21 mouse cellular contexts compared by ENCODE assay signal in the genomic region with DNA sequence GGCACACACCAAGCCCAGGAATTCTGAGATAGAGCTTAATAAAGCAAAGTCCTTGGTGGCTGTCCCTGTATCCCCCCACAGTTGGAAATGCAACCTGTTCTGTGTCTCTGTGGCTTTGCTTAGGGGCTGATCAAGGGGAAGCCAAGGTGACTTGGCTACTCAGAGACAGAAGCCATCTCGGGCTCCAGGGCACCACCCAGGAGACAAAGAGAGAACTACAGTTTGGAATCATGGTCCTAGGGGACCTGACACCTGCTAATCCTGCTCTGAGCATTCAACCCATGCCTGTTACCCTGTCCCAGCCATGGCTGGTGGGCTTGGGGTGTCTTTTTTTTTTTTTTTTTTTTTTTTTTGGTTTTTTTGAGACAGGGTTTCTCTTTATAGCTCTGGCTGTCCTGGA. TPM values are rescaled to one million over a fixed set of nuclear protein-coding genes. Genes with fewer than 3 reads are reported as not detected.
A peak's percentile ranks its signal among the peaks of the same experiment; 100 is the strongest.
DNase-seq lines count a peak whose midpoint lies in the region; ATAC-seq and TF ChIP-seq lines count a peak whose summit lies in the region.
"Had no signal": no experiment of that assay in that cellular context is flagged by ENCODE, and none has a peak within 500 bp of the region (broad histone marks: within the 10 kb centered on the region; RNA-seq: fewer than 3 reads in every experiment).

No protein-coding gene starts in this region.

- 50% methylated on average over 1 of the region's 1 CpGs for WGBS in midbrain, embryonic 11.5 days

- peak; percentile 24 for DNase-seq in retina, postnatal 1 day
- no peak for DNase-seq in retina, embryonic 14.5 days (ENCODE audit: low spot score)
- peak; percentile 27 for DNase-seq in R1 (ENCODE audit: low read depth, low spot score)
- peak; percentile 35 for DNase-seq in thymus, postnatal 14 days
- DNase-seq in midbrain, embryonic 11.5 days (ENCODE audit: low spot score, missing footprints): no peak
- DNase-seq in lung, postnatal 4 days: no peak
- DNase-seq: adrenal gland, postnatal 25 days; cerebellum, adult 8-10 months; cerebellum, postnatal 25 days; forebrain, postnatal 0 days; gastrocnemius, postnatal 14 days; heart, adult 2 months had no signal

- H3K9me3 ChIP-seq in E14TG2a.4 (ENCODE audit: low read length): no peaks in the 10 kb centered on the region
- H3K9me3 ChIP-seq in midbrain, embryonic 11.5 days (ENCODE audit: control insufficient read depth, low read length): no peaks in the 10 kb centered on the region
- H3K9me3 ChIP-seq: embryonic facial prominence, embryonic 13.5 days; forebrain, embryonic 13.5 days; heart, embryonic 15.5 days; hindbrain, embryonic 10.5 days; intestine, embryonic 15.5 days had no signal

- no peak for ATAC-seq in CD4-positive, CD25-positive, alpha-beta regulatory T cell, adult 4 months
- no peak for ATAC-seq in midbrain, embryonic 11.5 days (ENCODE audit: low FRiP score)
- ATAC-seq: forebrain, embryonic 13.5 days; forebrain, postnatal 0 days; intestine, embryonic 15.5 days had no signal

- no peak overlapping the region for H3K9ac ChIP-seq in midbrain, embryonic 11.5 days (ENCODE audit: low read length)
- H3K9ac ChIP-seq: embryonic facial prominence, embryonic 13.5 days; forebrain, embryonic 13.5 days; forebrain, postnatal 0 days; heart, embryonic 15.5 days; hindbrain, embryonic 14.5 days; intestine, embryonic 15.5 days had no signal

- no peak overlapping the region for H3K4me3 ChIP-seq in E14TG2a.4 (replicated peaks; ENCODE audit: low read length)
- no peak overlapping the region for H3K4me3 ChIP-seq in midbrain, embryonic 11.5 days (ENCODE audit: low read depth, low read length)
- H3K4me3 ChIP-seq: embryonic facial prominence, embryonic 13.5 days; forebrain, embryonic 13.5 days; heart, adult 2 months; heart, embryonic 15.5 days; hindbrain, embryonic 10.5 days; intestine, embryonic 15.5 days had no signal

- H3K27ac ChIP-seq in midbrain, embryonic 11.5 days (ENCODE audit: low read depth, low read length): no peak overlapping the region
- H3K27ac ChIP-seq: embryonic facial prominence, embryonic 13.5 days; forebrain, embryonic 13.5 days; heart, adult 2 months; heart, embryonic 15.5 days; hindbrain, embryonic 10.5 days; hindbrain, embryonic 14.5 days; intestine, embryonic 15.5 days had no signal

- H3K4me2 ChIP-seq in midbrain, embryonic 11.5 days: no peak overlapping the region
- H3K4me2 ChIP-seq: embryonic facial prominence, embryonic 13.5 days; forebrain, embryonic 13.5 days; heart, embryonic 11.5 days; heart, embryonic 15.5 days; hindbrain, embryonic 14.5 days; intestine, embryonic 15.5 days had no signal

- H3K27me3 ChIP-seq in E14TG2a.4 (ENCODE audit: insufficient read depth, low read length): no peaks in the 10 kb centered on the region
- no peaks in the 10 kb centered on the region for H3K27me3 ChIP-seq in midbrain, embryonic 11.5 days (ENCODE audit: control insufficient read depth, insufficient read depth, low read length)
- H3K27me3 ChIP-seq: embryonic facial prominence, embryonic 13.5 days; intestine, embryonic 15.5 days had no signal

- H3K4me1 ChIP-seq in E14TG2a.4 (replicated peaks; ENCODE audit: low read depth, low read length): peaks cover 12% of the 10 kb centered on the region
- H3K4me1 ChIP-seq in midbrain, embryonic 11.5 days (ENCODE audit: control insufficient read depth, insufficient read depth, low read length): no peaks in the 10 kb centered on the region
- H3K4me1 ChIP-seq: embryonic facial prominence, embryonic 13.5 days; forebrain, embryonic 13.5 days; heart, embryonic 15.5 days; hindbrain, embryonic 10.5 days; intestine, embryonic 15.5 days had no signal

- H3K36me3 ChIP-seq in E14TG2a.4 (ENCODE audit: insufficient read depth, low read length): peaks cover 12% of the 10 kb centered on the region
- H3K36me3 ChIP-seq in midbrain, embryonic 11.5 days (ENCODE audit: control insufficient read depth, insufficient read depth, low read length): no peaks in the 10 kb centered on the region
- H3K36me3 ChIP-seq: embryonic facial prominence, embryonic 13.5 days; heart, embryonic 15.5 days; hindbrain, embryonic 10.5 days; intestine, embryonic 15.5 days had no signal

- peak; percentile 2; the same call in 1 of the 2 replicates for TF ChIP-seq CTCF in E14TG2a.4 (conservative IDR thresholded peaks at IDR 0.05; ENCODE audit: low read length)

RNA-seq across cellular contexts. Expression of gene Ccdc177, which starts 32.3 kb away (rescaled TPM):
- polyA plus RNA-seq in CD4-positive, CD25-positive, alpha-beta regulatory T cell, adult 4 months (2017; shearing (Covaris generic)): not detected
- 4.9 and 5.3 TPM in 2 replicates for polyA plus RNA-seq in midbrain, embryonic 11.5 days (2014; fragmentation: Nextera tagmentation; extraction: Ambion mirVana)
- polyA plus RNA-seq: heart, adult 2 months; heart, embryonic 11.5 days; heart, embryonic 15.5 days had no signal

RNA-seq across cellular contexts. Expression of gene Plekhd1, which starts 35.8 kb away (rescaled TPM):
- polyA plus RNA-seq in CD4-positive, CD25-positive, alpha-beta regulatory T cell, adult 4 months (2017; shearing (Covaris generic)): under 1 TPM; 0.28 to 0.90 TPM
- 1.1 and 1.4 TPM in 2 replicates for polyA plus RNA-seq in midbrain, embryonic 11.5 days (2014; fragmentation: Nextera tagmentation; extraction: Ambion mirVana)

Comparison
In these comparisons a context has a peak if more than half of its experiments do, and no peak if none do; other contexts are left out.
1. DNase-seq: peak in retina, postnatal 1 day (single experiment), R1 (single experiment) and thymus, postnatal 14 days (single experiment); none in retina, embryonic 14.5 days (single experiment), midbrain, embryonic 11.5 days (single experiment) and lung, postnatal 4 days (0 of 2).